Mouse (Mus musculus): Measurements from ENCODE around the gene Igflr1. TPM values are rescaled to one million over a fixed set of nuclear protein-coding genes. Genes with fewer than 3 reads are reported as not detected.

Igflr1 gene
- polyA plus RNA-seq (2015; fragmentation: Nextera tagmentation; extraction: Ambion mirVana), result 4.1 and 4.7 TPM in 2 replicates

GRCm38 (mm10) chr7:30564970-30565571 is at the start of gene Igflr1:
Gene Igflr1 (plus strand): TSS chr7:30565427.
- H3K27ac ChIP-seq (replicated peaks), result no peak within 1 kb of the TSS
- H3K4me3 ChIP-seq (replicated peaks), result no peak within 1 kb of the TSS; the same call in 1 of the 2 replicates
- H3K27me3 ChIP-seq (replicated peaks), result no peaks in the 10 kb centered on the region
- H3K9ac ChIP-seq (replicated peaks), result no peak within 1 kb of the TSS
- H3K9me3 ChIP-seq (replicated peaks), result no peaks in the 10 kb centered on the region
- peak within 1 kb of the TSS; percentile 79 for H3K4me2 ChIP-seq
- ATAC-seq (ENCODE audit: low FRiP score), result no peak
- WGBS, result 96% methylated on average over 12 of the region's 12 CpGs
- peaks cover 24% of the 10 kb centered on the region for H3K4me1 ChIP-seq
- peaks cover 44% of the 10 kb centered on the region for H3K36me3 ChIP-seq

GRCm38 (mm10) chr7:30518325-30518724 is 46.9 kb upstream of the Igflr1 start:
- 52% methylated on average over 8 of the region's 8 CpGs for WGBS

GRCm38 (mm10) chr7:30520396-30520795 is 44.8 kb upstream of the Igflr1 start:
- H3K4me1 ChIP-seq, result no peaks in the 10 kb centered on the region
- WGBS, result 68% methylated on average over 4 of the region's 4 CpGs
- H3K27me3 ChIP-seq (replicated peaks), result no peaks in the 10 kb centered on the region
- H3K9me3 ChIP-seq (replicated peaks), result no peaks in the 10 kb centered on the region
- H3K9ac ChIP-seq (replicated peaks), result no peak overlapping the region
- H3K4me3 ChIP-seq (replicated peaks), result no peak overlapping the region
- H3K27ac ChIP-seq (replicated peaks), result no peak overlapping the region
- H3K36me3 ChIP-seq, result peaks cover 28% of the 10 kb centered on the region
- peak; percentile 19 for ATAC-seq (ENCODE audit: low FRiP score)
- no peak overlapping the region for H3K4me2 ChIP-seq

More at GRCm38 (mm10) chr7:30518325-30518724, 46.9 kb upstream of the Igflr1 start:
- Histone ChIP-seq H3K4me2 (no peak overlapping the region), H3K27ac (replicated peaks) (no peak overlapping the region), H3K27me3 (replicated peaks) (no peaks in the 10 kb centered on the region), H3K9ac (replicated peaks) (no peak overlapping the region), H3K4me1 (no peaks in the 10 kb centered on the region), H3K9me3 (replicated peaks) (no peaks in the 10 kb centered on the region), H3K36me3 (peaks cover 8% of the 10 kb centered on the region), H3K4me3 (replicated peaks) (no peak overlapping the region)
- no peak for ATAC-seq (ENCODE audit: low FRiP score)

- Histone ChIP-seq H3K36me3 (peaks cover 32% of the 10 kb centered on the region), H3K9ac (replicated peaks) (no peak overlapping the region), H3K27ac (replicated peaks) (no peak overlapping the region), H3K9me3 (replicated peaks) (no peaks in the 10 kb centered on the region), H3K4me1 (no peaks in the 10 kb centered on the region), H3K27me3 (replicated peaks) (no peaks in the 10 kb centered on the region), H3K4me2 (no peak overlapping the region), H3K4me3 (replicated peaks) (no peak overlapping the region)
- 0 out of 2 replicates have a peak, but pooled peaks have one; percentile 5 for ATAC-seq (ENCODE audit: low FRiP score)
- WGBS, result 68% methylated on average over 5 of the region's 5 CpGs
These were observed 44.4 kb upstream of the Igflr1 start for GRCm38 (mm10) chr7:30520856-30521255.

GRCm38 (mm10) chr7:30522871-30523270 is 42.4 kb upstream of the Igflr1 start:
- Histone ChIP-seq H3K9me3 (replicated peaks) (no peaks in the 10 kb centered on the region), H3K9ac (replicated peaks) (no peak overlapping the region), H3K27ac (replicated peaks) (no peak overlapping the region), H3K4me3 (replicated peaks) (no peak overlapping the region), H3K4me1 (peaks cover 4% of the 10 kb centered on the region; the same call in 1 of the 2 replicates), H3K27me3 (replicated peaks) (no peaks in the 10 kb centered on the region), H3K4me2 (no peak overlapping the region), H3K36me3 (peaks cover 51% of the 10 kb centered on the region)
- no peak for ATAC-seq (ENCODE audit: low FRiP score)
- 82% methylated on average over 10 of the region's 10 CpGs for WGBS

GRCm38 (mm10) chr7:30524487-30524886 is 40.7 kb upstream of the Igflr1 start:
- peaks cover 67% of the 10 kb centered on the region for H3K36me3 ChIP-seq
- ATAC-seq (ENCODE audit: low FRiP score), result no peak

GRCm38 (mm10) chr7:30525954-30526353 is 39.3 kb upstream of the Igflr1 start:
- Histone ChIP-seq H3K4me2 (no peak overlapping the region), H3K4me1 (peaks cover 8% of the 10 kb centered on the region; the same call in 1 of the 2 replicates), H3K27me3 (replicated peaks) (no peaks in the 10 kb centered on the region), H3K9ac (replicated peaks) (no peak overlapping the region), H3K4me3 (replicated peaks) (no peak overlapping the region), H3K36me3 (peaks cover 82% of the 10 kb centered on the region), H3K27ac (replicated peaks) (no peak overlapping the region), H3K9me3 (replicated peaks) (no peaks in the 10 kb centered on the region)
- ATAC-seq (ENCODE audit: low FRiP score), result no peak
- WGBS, result 37% methylated on average over 10 of the region's 10 CpGs

More at GRCm38 (mm10) chr7:30524487-30524886, 40.7 kb upstream of the Igflr1 start:
- no peak overlapping the region for H3K9ac ChIP-seq (replicated peaks)
- no peak overlapping the region for H3K27ac ChIP-seq (replicated peaks)
- H3K4me3 ChIP-seq (replicated peaks), result no peak overlapping the region
- peaks cover 4% of the 10 kb centered on the region; the same call in 1 of the 2 replicates for H3K4me1 ChIP-seq
- no peaks in the 10 kb centered on the region for H3K9me3 ChIP-seq (replicated peaks)
- no peak overlapping the region for H3K4me2 ChIP-seq
- no peaks in the 10 kb centered on the region for H3K27me3 ChIP-seq (replicated peaks)
- WGBS, result 80% methylated on average over 6 of the region's 6 CpGs

DNA sequence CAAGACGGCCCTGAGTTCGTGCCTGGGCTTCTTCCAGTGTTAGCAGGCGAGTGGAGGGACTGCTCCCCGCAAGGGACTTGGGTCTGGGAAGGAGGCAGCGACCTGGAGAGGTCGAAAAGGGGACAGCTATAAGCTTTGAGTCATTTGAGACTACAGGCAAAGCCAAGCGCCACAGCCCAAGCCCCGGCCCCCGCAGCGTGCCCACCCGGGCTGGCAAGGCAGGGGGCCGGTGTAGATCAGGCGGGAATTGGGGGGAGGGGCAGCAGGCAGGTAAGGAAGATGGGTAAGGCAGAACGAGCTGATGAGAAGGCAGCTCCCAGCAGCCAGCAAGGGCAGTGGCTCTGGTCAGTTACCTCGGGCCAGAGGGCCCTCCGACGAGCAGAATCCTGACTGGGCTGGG is 38.8 kb upstream of the Igflr1 start:
- H3K27ac ChIP-seq (replicated peaks), result no peak overlapping the region
- no peak overlapping the region for H3K4me2 ChIP-seq
- no peak overlapping the region for H3K4me3 ChIP-seq (replicated peaks)
- 28% methylated on average over 17 of the region's 17 CpGs for WGBS
- no peak overlapping the region for H3K9ac ChIP-seq (replicated peaks)
- H3K36me3 ChIP-seq, result peaks cover 87% of the 10 kb centered on the region
- peaks cover 12% of the 10 kb centered on the region for H3K4me1 ChIP-seq
- H3K27me3 ChIP-seq (replicated peaks), result no peaks in the 10 kb centered on the region
- no peak for ATAC-seq (ENCODE audit: low FRiP score)
- no peaks in the 10 kb centered on the region for H3K9me3 ChIP-seq (replicated peaks)

DNA sequence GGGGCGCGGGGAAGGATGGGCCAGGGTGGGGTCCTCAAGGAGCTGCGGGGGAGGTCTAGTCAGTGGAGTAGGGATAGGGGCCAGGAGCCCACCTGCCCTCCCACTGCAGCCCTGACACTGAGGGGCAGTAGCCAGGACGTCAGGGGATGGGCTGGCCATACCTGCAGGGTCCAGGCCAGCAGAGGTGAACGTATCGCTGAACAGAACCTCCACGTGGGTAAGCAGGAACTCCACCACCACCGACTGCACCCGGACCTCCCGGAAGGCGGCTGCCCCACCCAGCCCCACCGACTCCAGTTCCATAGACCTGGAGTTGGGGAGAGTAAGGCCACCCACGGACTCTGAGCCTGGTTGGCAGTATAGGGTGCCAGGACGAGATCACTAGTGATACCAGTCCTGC is 38.2 kb upstream of the Igflr1 start:
- Histone ChIP-seq H3K4me2 (no peak overlapping the region), H3K27ac (replicated peaks) (no peak overlapping the region), H3K27me3 (replicated peaks) (no peaks in the 10 kb centered on the region), H3K9ac (replicated peaks) (no peak overlapping the region), H3K36me3 (peaks cover 92% of the 10 kb centered on the region), H3K4me3 (replicated peaks) (no peak overlapping the region), H3K4me1 (peaks cover 18% of the 10 kb centered on the region), H3K9me3 (replicated peaks) (no peaks in the 10 kb centered on the region)
- WGBS, result 79% methylated on average over 14 of the region's 14 CpGs
- no peak for ATAC-seq (ENCODE audit: low FRiP score)

DNA sequence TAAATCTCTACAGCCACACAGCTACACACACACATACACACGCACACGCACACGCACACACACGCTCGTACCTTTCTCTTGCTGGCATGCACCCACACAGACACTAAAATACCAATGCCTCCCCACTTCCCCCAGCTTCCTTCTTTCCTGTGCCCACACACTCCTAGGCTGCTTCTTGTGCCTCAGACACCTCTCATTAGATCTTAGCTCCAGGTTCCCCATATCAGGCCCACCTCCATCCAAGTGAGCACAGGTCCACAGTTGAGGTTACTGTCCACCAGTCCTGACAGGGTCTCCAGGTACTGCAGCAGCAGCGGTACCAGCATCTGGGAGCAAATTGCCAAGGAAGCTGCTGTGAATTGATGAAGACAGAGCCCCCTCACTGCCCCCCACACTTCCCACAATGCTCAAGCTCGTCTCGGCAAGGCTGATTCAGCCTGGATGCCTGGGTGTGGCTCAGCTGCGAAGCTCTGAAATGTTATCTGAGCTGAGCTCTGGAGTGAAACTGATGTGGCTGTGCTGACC is 33.9 kb upstream of the Igflr1 start:
- no peaks in the 10 kb centered on the region for H3K27me3 ChIP-seq (replicated peaks)
- H3K27ac ChIP-seq (replicated peaks), result no peak overlapping the region
- H3K4me1 ChIP-seq, result peaks cover 50% of the 10 kb centered on the region
- H3K4me2 ChIP-seq, result peak overlapping the region; percentile 86; the same call in 1 of the 2 replicates
- ATAC-seq (ENCODE audit: low FRiP score), result no peak
- H3K9me3 ChIP-seq (replicated peaks), result no peaks in the 10 kb centered on the region
- 84% methylated on average over 9 of the region's 9 CpGs for WGBS
- H3K9ac ChIP-seq (replicated peaks), result peak overlapping the region; percentile 28; the same call in 1 of the 2 replicates
- no peak overlapping the region for H3K4me3 ChIP-seq (replicated peaks)
- H3K36me3 ChIP-seq, result peaks cover 64% of the 10 kb centered on the region

GRCm38 (mm10) chr7:30532931-30533330 is 32.3 kb upstream of the Igflr1 start:
- no peak for ATAC-seq (ENCODE audit: low FRiP score)
- H3K4me2 ChIP-seq, result peak overlapping the region; percentile 86
- peak overlapping the region; percentile 89 for H3K9ac ChIP-seq (replicated peaks)
- H3K4me3 ChIP-seq (replicated peaks), result peak overlapping the region; percentile 72
- 6% methylated on average over 8 of the region's 8 CpGs for WGBS
- peak overlapping the region; percentile 95; the same call in 1 of the 2 replicates for H3K27ac ChIP-seq (replicated peaks)
- no peaks in the 10 kb centered on the region for H3K9me3 ChIP-seq (replicated peaks)
- no peaks in the 10 kb centered on the region for H3K27me3 ChIP-seq (replicated peaks)
- H3K36me3 ChIP-seq, result peaks cover 49% of the 10 kb centered on the region
- peaks cover 46% of the 10 kb centered on the region for H3K4me1 ChIP-seq
